Mouse (Mus musculus) cortical plate, adult 2 months (tissue): ENCODE data around the gene Hsf2bp. TPM values are rescaled to one million over a fixed set of nuclear protein-coding genes. Genes with fewer than 3 reads are reported as not detected.

Experiments
- H3K27ac ChIP-seq: fragments of 200-500 bp; 2 replicates; pipeline ENCODE4 v1.5.1; 2012; ENCODE audit warnings: low read length, control low read depth, inconsistent platforms; ENCODE audit not compliant: insufficient read depth
- H3K4me1 ChIP-seq: fragments of 200-500 bp; 2 replicates; pipeline ENCODE4 v1.6.1; 2011; ENCODE audit warnings: low read length; ENCODE audit not compliant: control insufficient read depth, insufficient read depth
- H3K4me3 ChIP-seq: fragments of 200-500 bp; 2 replicates; pipeline ENCODE4 v1.5.1; 2011; ENCODE audit warnings: mild to moderate bottlenecking, low read length, control low read depth; ENCODE audit not compliant: insufficient read depth
- CTCF ChIP-seq: fragments of 200-500 bp; IDR thresholded peaks from 2 replicates; pipeline ENCODE4 v1.5.1; 2011; ENCODE audit warnings: mild to moderate bottlenecking, control low read depth, low read length; ENCODE audit not compliant: insufficient read depth; ENCODE audit errors: extremely low read depth
- POLR2A ChIP-seq: fragments of 200-500 bp; IDR thresholded peaks from 2 replicates; pipeline ENCODE4 v1.6.1; 2011; ENCODE audit warnings: mild to moderate bottlenecking, low read length, control low read depth; ENCODE audit not compliant: insufficient read depth; ENCODE audit errors: extremely low read depth
- polyA plus RNA-seq: library from polyadenylated mRNA; depleted of rRNA; stranded (reverse); fragments of >200 nt; gene quantifications from 2 replicates; pipeline ENCODE4 v1.2.3, GENCODE M21; 2012

The Hsf2bp gene
- polyA plus RNA-seq, 1 experiment = 0.27 TPM

GRCm38 (mm10) chr17:32036509-32037438 is 625 bp upstream of the Hsf2bp start:
- H3K4me3 ChIP-seq = peak overlapping the region; percentile 53
- H3K27ac ChIP-seq = no peak overlapping the region
- no peaks in the 10 kb centered on the region for H3K4me1 ChIP-seq
- TF ChIP-seq CTCF (no peak), POLR2A (no peak)

GRCm38 (mm10) chr17:32034322-32034721 is 1.8 kb downstream of the Hsf2bp start:
- Histone ChIP-seq H3K4me3 (no peak overlapping the region), H3K4me1 (no peaks in the 10 kb centered on the region), H3K27ac (no peak overlapping the region)
- no peak for TF ChIP-seq CTCF
- no peak for TF ChIP-seq POLR2A

- TF ChIP-seq POLR2A = no peak
- no peak for TF ChIP-seq CTCF
- no peak overlapping the region for H3K4me3 ChIP-seq
Observed at GRCm38 (mm10) chr17:32031684-32032083, 4.5 kb downstream of the Hsf2bp start.

GRCm38 (mm10) chr17:32028301-32028700 is 7.8 kb downstream of the Hsf2bp start:
- Histone ChIP-seq H3K27ac (no peak overlapping the region), H3K4me3 (no peak overlapping the region), H3K4me1 (peaks cover 2% of the 10 kb centered on the region)
- TF ChIP-seq CTCF = no peak
- no peak for TF ChIP-seq POLR2A

More at GRCm38 (mm10) chr17:32031684-32032083, 4.5 kb downstream of the Hsf2bp start:
- Histone ChIP-seq H3K27ac (no peak overlapping the region), H3K4me1 (no peaks in the 10 kb centered on the region)

- Histone ChIP-seq H3K4me3 (no peak overlapping the region), H3K4me1 (peaks cover 4% of the 10 kb centered on the region), H3K27ac (no peak overlapping the region)
- TF ChIP-seq POLR2A (no peak), CTCF (peak; percentile 49; the same call in 1 of the 2 replicates)
Observed at GRCm38 (mm10) chr17:32027666-32028065, 8.5 kb downstream of the Hsf2bp start.

GRCm38 (mm10) chr17:32025386-32025785 is 10.8 kb downstream of the Hsf2bp start:
- Histone ChIP-seq H3K27ac (no peak overlapping the region), H3K4me1 (peaks cover 6% of the 10 kb centered on the region), H3K4me3 (no peak overlapping the region)
- TF ChIP-seq POLR2A = no peak
- TF ChIP-seq CTCF = peak; percentile 95

- Histone ChIP-seq H3K4me3 (no peak overlapping the region), H3K27ac (no peak overlapping the region), H3K4me1 (peaks cover 6% of the 10 kb centered on the region)
- no peak for TF ChIP-seq CTCF
- TF ChIP-seq POLR2A = no peak
Observed at GRCm38 (mm10) chr17:32024671-32025073, 11.5 kb downstream of the Hsf2bp start.

GRCm38 (mm10) chr17:32023088-32023487 is 13.1 kb downstream of the Hsf2bp start:
- no peak overlapping the region for H3K27ac ChIP-seq
- H3K4me3 ChIP-seq = no peak overlapping the region
- TF ChIP-seq POLR2A (no peak), CTCF (no peak)
- H3K4me1 ChIP-seq = peaks cover 11% of the 10 kb centered on the region

GRCm38 (mm10) chr17:32022551-32022950 is 13.6 kb downstream of the Hsf2bp start:
- H3K4me1 ChIP-seq = peaks cover 11% of the 10 kb centered on the region
- TF ChIP-seq CTCF (no peak), POLR2A (no peak)
- no peak overlapping the region for H3K4me3 ChIP-seq
- no peak overlapping the region for H3K27ac ChIP-seq

- Histone ChIP-seq H3K4me3 (no peak overlapping the region), H3K4me1 (peaks cover 11% of the 10 kb centered on the region), H3K27ac (no peak overlapping the region)
- TF ChIP-seq POLR2A = no peak
- no peak for TF ChIP-seq CTCF
Observed at GRCm38 (mm10) chr17:32021981-32022380, 14.2 kb downstream of the Hsf2bp start.
